ENCODE assay signal across 23 mouse cellular contexts in genomic region chr5:144872326-144872725, GRCm38 (mm10).
A peak's percentile ranks its signal among the peaks of the same experiment; 100 is the strongest.
DNase-seq lines count a peak whose midpoint lies in the region; ATAC-seq lines count a peak whose summit lies in the region.
"Had no signal": no experiment of that assay in that cellular context is flagged by ENCODE, and none has a peak within 500 bp of the region (broad histone marks: within the 10 kb centered on the region; RNA-seq: fewer than 3 reads in every experiment).

No protein-coding gene starts in this region.

- 0 out of 2 replicates have a peak, but pooled peaks cover 3% of the 10 kb centered on the region for H3K4me1 ChIP-seq in kidney, embryonic 15.5 days
- H3K4me1 ChIP-seq: midbrain, embryonic 13.5 days; neural tube, embryonic 13.5 days had no signal

- 71% methylated on average over 5 of the region's 5 CpGs for WGBS in kidney, embryonic 15.5 days

- H3K4me2 ChIP-seq in kidney, embryonic 15.5 days: no peak overlapping the region
- H3K4me2 ChIP-seq: embryonic facial prominence, embryonic 13.5 days; heart, embryonic 13.5 days; liver, embryonic 13.5 days; lung, embryonic 14.5 days; midbrain, embryonic 13.5 days; neural tube, embryonic 13.5 days had no signal

- DNase-seq in embryo, embryonic 10 days (ENCODE audit: low spot score): peak; percentile 36
- DNase-seq in embryo, embryonic 9.5 days (ENCODE audit: extremely low spot score): no peak
- DNase-seq in kidney, adult 9 months: peak; percentile 23
- DNase-seq in MN1 (ENCODE audit: low spot score): peak; percentile 29
- DNase-seq in forelimb bud, embryonic 11.5 days (ENCODE audit: low read depth, low spot score): peak; percentile 11
- DNase-seq in layer of hippocampus, adult 9-10 months (ENCODE audit: low spot score): no peak
- DNase-seq in lung, postnatal 4 days: no peak
- DNase-seq: cerebellum, adult 11-12 months; cerebellum, postnatal 25 days; forebrain, postnatal 0 days; heart, postnatal 4 days; liver, embryonic 13.5 days; lung, embryonic 14.5 days; thymus, adult 18-20 months had no signal

- H3K9ac ChIP-seq in kidney, embryonic 15.5 days: no peak overlapping the region
- H3K9ac ChIP-seq: embryonic facial prominence, embryonic 13.5 days; forebrain, postnatal 0 days; heart, embryonic 13.5 days; liver, embryonic 13.5 days; lung, embryonic 14.5 days; midbrain, embryonic 13.5 days; neural tube, embryonic 13.5 days had no signal

- no peak overlapping the region for H3K4me3 ChIP-seq in kidney, embryonic 15.5 days (replicated peaks)
- H3K4me3 ChIP-seq: embryonic facial prominence, embryonic 13.5 days; heart, embryonic 13.5 days; liver, embryonic 13.5 days; midbrain, embryonic 13.5 days; neural tube, embryonic 13.5 days had no signal

- H3K27me3 ChIP-seq in kidney, embryonic 15.5 days: no peaks in the 10 kb centered on the region
- H3K27me3 ChIP-seq: embryonic facial prominence, embryonic 13.5 days; heart, embryonic 13.5 days; liver, embryonic 13.5 days; midbrain, embryonic 13.5 days; neural tube, embryonic 13.5 days had no signal

- H3K36me3 ChIP-seq in kidney, embryonic 15.5 days: peaks cover 7% of the 10 kb centered on the region
- H3K36me3 ChIP-seq: liver, embryonic 13.5 days had no signal

- no peak overlapping the region for H3K27ac ChIP-seq in kidney, embryonic 15.5 days
- H3K27ac ChIP-seq: embryonic facial prominence, embryonic 13.5 days; heart, embryonic 13.5 days; hindbrain, postnatal 0 days; liver, embryonic 13.5 days; midbrain, embryonic 13.5 days; neural tube, embryonic 13.5 days had no signal

- H3K9me3 ChIP-seq in kidney, embryonic 15.5 days (replicated peaks): no peaks in the 10 kb centered on the region
- H3K9me3 ChIP-seq: embryonic facial prominence, embryonic 13.5 days; heart, embryonic 13.5 days; liver, embryonic 13.5 days; midbrain, embryonic 13.5 days; neural tube, embryonic 13.5 days had no signal

- ATAC-seq in kidney, embryonic 15.5 days (replicated peaks; ENCODE audit: low FRiP score): no peak
- ATAC-seq: activated CD4-positive, CD25-positive, alpha-beta regulatory T cell, adult 4 months; CD4-positive, CD25-positive, alpha-beta regulatory T cell, adult 4 months; forebrain, postnatal 0 days; hindbrain, postnatal 0 days; intestine, postnatal 0 days; midbrain, embryonic 13.5 days had no signal

Comparison
In these comparisons a context has a peak if more than half of its experiments do, and no peak if none do; other contexts are left out.
1. DNase-seq: peak in embryo, embryonic 10 days (single experiment), kidney, adult 9 months (single experiment), MN1 (single experiment) and forelimb bud, embryonic 11.5 days (single experiment); none in embryo, embryonic 9.5 days (single experiment), layer of hippocampus, adult 9-10 months (single experiment) and lung, postnatal 4 days (0 of 2).